Mouse (Mus musculus) kidney, embryonic 14.5 days (tissue): ENCODE results near the gene Tmem221. TPM values are rescaled to one million over a fixed set of nuclear protein-coding genes. Genes with fewer than 3 reads are reported as not detected.

Experiments
- ATAC-seq: fragments of 200-750 bp; cut with Nextera tagmentation; 2 replicates; pipeline ENCODE4 v1.8.0; 2017; ENCODE audit warnings: moderate number of reproducible peaks, mild to moderate bottlenecking, moderate TSS enrichment, moderate library complexity; ENCODE audit not compliant: low FRiP score, low TSS enrichment
- H3K27ac ChIP-seq: fragments of 300-500 bp; sonication (generic); 2 replicates; pipeline ENCODE4 v1.5.1; 2014; ENCODE audit warnings: low read depth, mild to moderate bottlenecking, low read length, moderate library complexity, mixed read lengths
- H3K27me3 ChIP-seq: fragments of 300-500 bp; sonication (generic); 2 replicates; pipeline ENCODE4 v1.6.1; 2014; ENCODE audit warnings: mild to moderate bottlenecking, low read length; ENCODE audit not compliant: control insufficient read depth, insufficient read depth
- H3K36me3 ChIP-seq: fragments of 300-500 bp; sonication (generic); 2 replicates; pipeline ENCODE4 v1.6.1; 2014; ENCODE audit warnings: low read length, mixed read lengths; ENCODE audit not compliant: control insufficient read depth, insufficient read depth
- H3K4me1 ChIP-seq: fragments of 300-500 bp; sonication (generic); 2 replicates; pipeline ENCODE4 v1.6.1; 2014; ENCODE audit warnings: low read length, mixed read lengths; ENCODE audit not compliant: control insufficient read depth, insufficient read depth
- H3K4me2 ChIP-seq: fragments of 300-500 bp; sonication (generic); replicated peaks from 2 replicates; pipeline ENCODE4 v1.6.1; 2014; ENCODE audit warnings: low read depth, mild to moderate bottlenecking, low read length
- H3K4me3 ChIP-seq: fragments of 300-500 bp; sonication (generic); 2 replicates; pipeline ENCODE4 v1.5.1; 2014; ENCODE audit warnings: mild to moderate bottlenecking, low read length
- H3K9ac ChIP-seq: fragments of 300-500 bp; sonication (generic); 2 replicates; pipeline ENCODE4 v1.6.1; 2014; ENCODE audit warnings: low read depth, mild to moderate bottlenecking, low read length, moderate library complexity
- H3K9me3 ChIP-seq: fragments of 300-500 bp; sonication (generic); 2 replicates; pipeline ENCODE4 v1.6.1; 2016; ENCODE audit warnings: low read length; ENCODE audit not compliant: control insufficient read depth
- WGBS: fragments of 180-500 bp; shearing (Covaris S2); extraction: QIAGEN DNeasy Blood & Tissue Kit; methylation state at CpG from one replicate; pipeline ENCODE4 v1.1.7; 2014; 5-methylcytosine and 5-hydroxymethylcytosine counted together
- polyA plus RNA-seq: library from polyadenylated mRNA; unstranded; fragments of >200 nt; fragmentation: Nextera tagmentation; extraction: Ambion mirVana; gene quantifications from 2 replicates; pipeline ENCODE4 v1.2.1, GENCODE M21; 2014

The Tmem221 gene
- polyA plus RNA-seq, 1 experiment from 2014 or later = 11.2 TPM

DNA sequence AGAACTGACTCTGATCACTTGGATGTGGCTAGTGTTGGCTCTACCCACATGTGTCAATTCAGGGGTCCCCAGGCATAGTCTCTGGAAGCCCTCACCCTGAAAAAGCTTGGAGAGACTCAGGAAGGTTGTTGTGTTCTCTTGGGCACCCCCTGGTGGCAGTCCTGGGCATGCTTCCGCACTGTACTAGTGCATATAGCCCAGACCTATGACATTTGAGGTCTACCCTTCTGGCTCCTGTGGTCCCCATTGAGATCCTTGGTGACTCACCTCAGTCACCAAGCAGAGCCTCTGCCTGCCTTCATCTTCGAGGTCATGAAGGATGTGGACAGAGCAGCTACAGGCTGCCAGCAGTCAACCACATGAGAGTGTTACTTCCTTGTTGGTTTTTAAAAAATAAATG is 28.2 kb upstream of the Tmem221 start:
- Histone ChIP-seq H3K4me3 (no peak overlapping the region), H3K27ac (no peak overlapping the region), H3K9me3 (no peaks in the 10 kb centered on the region), H3K36me3 (peaks cover 19% of the 10 kb centered on the region; the same call in 1 of the 2 replicates), H3K27me3 (no peaks in the 10 kb centered on the region), H3K4me2 (no peak overlapping the region), H3K4me1 (peaks cover 5% of the 10 kb centered on the region), H3K9ac (no peak overlapping the region)
- 71% methylated on average over 2 of the region's 2 CpGs for WGBS
- ATAC-seq = no peak

- WGBS = 51% methylated on average over 9 of the region's 9 CpGs
- no peak for ATAC-seq
- H3K36me3 ChIP-seq = peaks cover 8% of the 10 kb centered on the region; the same call in 1 of the 2 replicates
- H3K4me1 ChIP-seq = no peaks in the 10 kb centered on the region
- no peak overlapping the region for H3K9ac ChIP-seq
- no peak overlapping the region for H3K4me3 ChIP-seq
- no peaks in the 10 kb centered on the region for H3K27me3 ChIP-seq
- no peak overlapping the region for H3K27ac ChIP-seq
- H3K4me2 ChIP-seq = no peak overlapping the region
- no peaks in the 10 kb centered on the region for H3K9me3 ChIP-seq
Observed at GRCm38 (mm10) chr8:71580201-71580600, 21.5 kb upstream of the Tmem221 start.

DNA sequence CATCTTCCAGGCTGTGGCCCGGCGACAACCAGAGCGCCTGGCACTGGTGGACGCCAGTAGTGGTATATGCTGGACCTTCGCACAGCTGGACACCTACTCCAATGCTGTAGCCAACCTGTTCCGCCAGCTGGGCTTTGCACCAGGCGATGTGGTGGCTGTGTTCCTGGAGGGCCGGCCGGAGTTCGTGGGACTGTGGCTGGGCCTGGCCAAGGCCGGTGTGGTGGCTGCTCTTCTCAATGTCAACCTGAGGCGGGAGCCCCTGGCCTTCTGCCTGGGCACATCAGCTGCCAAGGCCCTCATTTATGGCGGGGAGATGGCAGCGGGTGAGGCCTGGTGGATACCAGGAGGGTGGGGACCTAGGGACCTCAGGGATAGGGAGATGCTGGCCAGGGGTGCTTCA is 20.8 kb upstream of the Tmem221 start:
- no peaks in the 10 kb centered on the region for H3K4me1 ChIP-seq
- H3K9me3 ChIP-seq = no peaks in the 10 kb centered on the region
- H3K4me2 ChIP-seq = no peak overlapping the region
- 90% methylated on average over 14 of the region's 14 CpGs for WGBS
- no peak overlapping the region for H3K9ac ChIP-seq
- ATAC-seq = no peak
- H3K27me3 ChIP-seq = no peaks in the 10 kb centered on the region
- no peak overlapping the region for H3K4me3 ChIP-seq
- peaks cover 3% of the 10 kb centered on the region; the same call in 1 of the 2 replicates for H3K36me3 ChIP-seq
- no peak overlapping the region for H3K27ac ChIP-seq

GRCm38 (mm10) chr8:71579009-71579408 is 20.3 kb upstream of the Tmem221 start:
- H3K4me1 ChIP-seq = no peaks in the 10 kb centered on the region
- 69% methylated on average over 1 of the region's 1 CpGs for WGBS
- no peak overlapping the region for H3K9ac ChIP-seq
- H3K27ac ChIP-seq = no peak overlapping the region
- no peak overlapping the region for H3K4me3 ChIP-seq
- H3K9me3 ChIP-seq = no peaks in the 10 kb centered on the region
- no peaks in the 10 kb centered on the region for H3K27me3 ChIP-seq
- no peak overlapping the region for H3K4me2 ChIP-seq
- no peak for ATAC-seq
- H3K36me3 ChIP-seq = no peaks in the 10 kb centered on the region

- Histone ChIP-seq H3K27me3 (no peaks in the 10 kb centered on the region), H3K4me3 (no peak overlapping the region), H3K4me1 (no peaks in the 10 kb centered on the region), H3K36me3 (no peaks in the 10 kb centered on the region), H3K27ac (no peak overlapping the region), H3K9me3 (no peaks in the 10 kb centered on the region), H3K4me2 (no peak overlapping the region), H3K9ac (no peak overlapping the region)
- 74% methylated on average over 4 of the region's 4 CpGs for WGBS
- no peak for ATAC-seq
Observed at GRCm38 (mm10) chr8:71577856-71578387, 19.3 kb upstream of the Tmem221 start.

GRCm38 (mm10) chr8:71575020-71575419 is 16.3 kb upstream of the Tmem221 start:
- peaks cover 7% of the 10 kb centered on the region; the same call in 1 of the 2 replicates for H3K4me1 ChIP-seq
- H3K27ac ChIP-seq = no peak overlapping the region
- no peak for ATAC-seq
- no peaks in the 10 kb centered on the region for H3K27me3 ChIP-seq
- no peak overlapping the region for H3K4me3 ChIP-seq
- no peaks in the 10 kb centered on the region for H3K36me3 ChIP-seq
- no peaks in the 10 kb centered on the region for H3K9me3 ChIP-seq
- no peak overlapping the region for H3K4me2 ChIP-seq
- 61% methylated on average over 1 of the region's 1 CpGs for WGBS
- H3K9ac ChIP-seq = no peak overlapping the region

DNA sequence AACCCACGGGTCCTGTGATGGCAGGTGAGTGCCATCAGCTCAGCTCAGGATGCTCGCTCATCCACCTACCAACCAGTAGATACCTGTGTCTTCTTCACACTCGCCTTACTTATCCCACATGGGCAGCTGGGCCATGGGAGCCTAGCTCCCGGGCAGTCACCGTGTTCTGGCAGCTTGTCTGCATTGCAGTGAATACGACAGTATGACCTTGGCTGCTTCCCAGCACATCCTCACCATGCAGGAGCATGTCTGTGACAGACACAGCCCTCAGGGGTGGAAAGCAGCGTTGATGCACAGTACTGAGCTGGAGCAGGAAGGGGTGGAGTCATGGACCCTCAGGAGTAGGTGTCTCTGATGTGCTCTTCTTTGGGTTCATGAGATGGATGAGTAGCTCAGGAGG is 15.8 kb upstream of the Tmem221 start:
- H3K27ac ChIP-seq = no peak overlapping the region
- no peaks in the 10 kb centered on the region for H3K36me3 ChIP-seq
- H3K4me1 ChIP-seq = peaks cover 7% of the 10 kb centered on the region; the same call in 1 of the 2 replicates
- WGBS = 80% methylated on average over 7 of the region's 7 CpGs
- no peak overlapping the region for H3K4me3 ChIP-seq
- ATAC-seq = no peak
- H3K9ac ChIP-seq = no peak overlapping the region
- H3K9me3 ChIP-seq = no peaks in the 10 kb centered on the region
- H3K4me2 ChIP-seq = no peak overlapping the region
- H3K27me3 ChIP-seq = no peaks in the 10 kb centered on the region

DNA sequence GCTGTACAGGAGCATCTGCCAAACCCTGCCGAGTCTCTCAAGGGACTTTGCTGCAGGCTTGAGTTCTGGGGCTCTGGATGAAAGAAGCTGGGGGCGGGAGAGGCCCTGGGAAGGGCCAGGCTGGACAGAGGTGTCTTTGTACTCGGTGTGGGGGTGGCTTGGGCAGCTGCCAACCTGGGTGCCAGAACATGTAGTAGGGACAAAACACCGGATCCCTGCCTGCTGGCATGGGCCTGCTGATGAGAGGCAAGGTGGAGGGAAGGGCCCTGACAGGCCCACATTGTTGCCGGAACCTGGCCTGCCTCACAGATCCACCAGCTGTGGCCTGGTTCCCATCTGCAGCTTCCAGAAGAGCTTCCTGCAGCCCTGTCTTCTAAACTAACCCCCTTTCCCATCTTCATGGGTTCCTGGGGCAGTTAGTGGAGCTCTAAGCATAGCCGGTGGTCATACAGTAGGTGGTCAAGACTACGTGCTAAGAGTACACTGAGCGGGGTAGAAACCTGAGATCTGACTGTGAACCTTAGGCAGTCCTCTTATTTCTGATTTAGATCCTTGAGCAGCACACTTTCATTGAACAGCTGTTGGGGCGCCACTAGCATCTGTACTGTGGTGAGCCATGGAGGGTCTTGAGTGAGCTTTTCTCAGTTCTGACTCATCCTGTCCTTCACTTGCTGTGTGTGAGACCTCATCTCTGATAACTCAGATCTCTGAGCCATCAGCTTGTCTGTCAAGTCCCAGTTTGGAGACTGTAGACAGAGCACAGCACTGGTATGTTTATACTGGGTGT is 14.4 kb upstream of the Tmem221 start:
- WGBS = 77% methylated on average over 9 of the region's 9 CpGs
- Histone ChIP-seq H3K27me3 (no peaks in the 10 kb centered on the region), H3K27ac (no peak overlapping the region), H3K4me3 (no peak overlapping the region), H3K9ac (no peak overlapping the region), H3K4me2 (no peak overlapping the region), H3K36me3 (no peaks in the 10 kb centered on the region), H3K9me3 (no peaks in the 10 kb centered on the region), H3K4me1 (peaks cover 21% of the 10 kb centered on the region; the same call in 1 of the 2 replicates)
- ATAC-seq = no peak

GRCm38 (mm10) chr8:71572077-71572476 is 13.4 kb upstream of the Tmem221 start:
- no peaks in the 10 kb centered on the region for H3K27me3 ChIP-seq
- 90% methylated on average over 2 of the region's 2 CpGs for WGBS
- H3K4me2 ChIP-seq = no peak overlapping the region
- no peak overlapping the region for H3K9ac ChIP-seq
- no peaks in the 10 kb centered on the region for H3K9me3 ChIP-seq
- no peak overlapping the region for H3K27ac ChIP-seq
- no peak for ATAC-seq
- no peak overlapping the region for H3K4me3 ChIP-seq
- H3K4me1 ChIP-seq = peaks cover 21% of the 10 kb centered on the region; the same call in 1 of the 2 replicates
- no peaks in the 10 kb centered on the region for H3K36me3 ChIP-seq
